Mouse (Mus musculus): ENCODE data around the gene Plcd3.

GRCm38 (mm10) chr11:103101866-103102501, 526 bp upstream of the Plcd3 start:
- TF ChIP-seq FLI1 (IDR thresholded peaks at IDR 0.05; ENCODE audit: low read length): no peak
- TF ChIP-seq GATA1 (IDR thresholded peaks at IDR 0.05; ENCODE audit: borderline replicate concordance, low read length): no peak

Data from megakaryocyte, embryonic 14.5 days (primary cell).